Mouse (Mus musculus) liver, adult 2 months (tissue): ENCODE measurements around the gene Sp2. TPM values are rescaled to one million over a fixed set of nuclear protein-coding genes. Genes with fewer than 3 reads are reported as not detected.

Experiments
- DNase-seq: peaks from one replicate; pipeline ENCODE4 v3.0.0-alpha.2; 2011; ENCODE audit warnings: low read depth, low spot score; ENCODE audit errors: extremely low read depth
- H3K27ac ChIP-seq: fragments of 200-500 bp; replicated peaks from 2 replicates; pipeline ENCODE4 v1.5.1; 2012; ENCODE audit warnings: low read depth, mild to moderate bottlenecking, control low read depth, inconsistent platforms, low read length; ENCODE audit not compliant: insufficient read depth
- H3K27me3 ChIP-seq: fragments of 200-500 bp; 2 replicates; pipeline ENCODE4 v1.6.1; 2012; ENCODE audit warnings: mild to moderate bottlenecking, moderate library complexity, low read length, inconsistent platforms; ENCODE audit not compliant: control insufficient read depth, insufficient read depth
- H3K36me3 ChIP-seq: fragments of 200-500 bp; 2 replicates; pipeline ENCODE4 v1.6.1; 2012; ENCODE audit warnings: low read length, inconsistent platforms; ENCODE audit not compliant: control insufficient read depth, insufficient read depth
- H3K4me1 ChIP-seq: fragments of 200-500 bp; 2 replicates; pipeline ENCODE4 v1.6.1; 2011; ENCODE audit warnings: low read length; ENCODE audit not compliant: control insufficient read depth, insufficient read depth
- H3K4me3 ChIP-seq: fragments of 200-500 bp; 2 replicates; pipeline ENCODE4 v1.5.1; 2011; ENCODE audit warnings: low read depth, mild to moderate bottlenecking, control low read depth, low read length, moderate library complexity; ENCODE audit not compliant: insufficient read depth
- H3K79me2 ChIP-seq: fragments of 200-500 bp; 2 replicates; pipeline ENCODE4 v1.6.1; 2012; ENCODE audit warnings: inconsistent platforms, mild to moderate bottlenecking, low read length, moderate library complexity; ENCODE audit not compliant: control insufficient read depth, insufficient read depth
- H3K9ac ChIP-seq: fragments of 200-500 bp; 2 replicates; pipeline ENCODE4 v1.6.1; 2012; ENCODE audit warnings: low read depth, mild to moderate bottlenecking, control low read depth, inconsistent platforms, low read length
- CTCF ChIP-seq: fragments of 200-500 bp; IDR thresholded peaks from 2 replicates; pipeline ENCODE4 v1.5.1; 2011; ENCODE audit warnings: low read depth, low read length, control low read depth
- POLR2A ChIP-seq: fragments of 200-500 bp; IDR thresholded peaks from 2 replicates; pipeline ENCODE4 v1.6.1; 2011; ENCODE audit warnings: low read length, control low read depth; ENCODE audit not compliant: insufficient read depth; ENCODE audit errors: extremely low read depth
- WGBS: fragments of 180-500 bp; shearing (Covaris S2); methylation state at CpG from one replicate; pipeline ENCODE4 v1.1.7; 2018; 5-methylcytosine and 5-hydroxymethylcytosine counted together
- polyA plus RNA-seq: library from polyadenylated mRNA; depleted of rRNA; stranded (reverse); fragments of >200 nt; gene quantifications from 2 replicates; pipeline ENCODE4 v1.2.3, GENCODE M21; 2012
- total RNA-seq: library from RNA; depleted of rRNA; stranded (reverse); fragments of >200 nt; gene quantifications from 2 replicates; pipeline ENCODE4 v1.2.3, GENCODE M21; 2014

Gene Sp2
- total and polyA plus RNA-seq, 2 experiments, result 0.28 to 3.8 TPM

DNA sequence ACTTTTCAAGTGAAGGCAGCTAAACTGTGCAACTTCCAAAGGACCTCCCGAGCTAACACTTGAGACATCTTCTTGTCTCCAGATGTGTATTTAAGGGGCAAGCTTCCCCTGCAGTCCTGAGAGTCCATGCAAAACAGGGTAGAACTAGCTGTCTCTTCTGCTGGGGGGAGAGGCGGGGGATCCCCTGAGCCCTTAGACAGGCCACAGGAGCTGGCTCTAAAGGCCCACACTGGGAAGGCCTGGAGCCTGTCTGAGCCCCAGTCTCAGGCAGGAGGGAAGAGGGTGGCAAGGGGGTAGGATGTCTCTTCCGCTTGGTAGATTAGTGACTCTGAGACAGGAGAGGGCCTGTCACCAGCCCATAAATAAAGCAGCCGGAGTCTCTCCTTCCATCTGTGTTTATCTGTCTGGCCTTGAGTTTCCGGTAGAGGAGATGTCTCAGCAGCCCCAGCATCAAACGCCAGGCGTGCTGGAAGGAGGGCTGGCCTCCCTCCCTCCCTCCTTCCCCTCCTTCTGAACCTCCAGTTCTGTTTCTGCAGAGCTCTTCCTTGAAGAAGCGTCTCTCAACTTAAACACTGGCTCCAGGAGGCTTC is 10.1 kb upstream of the Sp2 start:
- Histone ChIP-seq H3K36me3 (no peaks in the 10 kb centered on the region), H3K27ac (no peak overlapping the region), H3K79me2 (no peaks in the 10 kb centered on the region), H3K27me3 (peaks cover 5% of the 10 kb centered on the region), H3K4me1 (no peaks in the 10 kb centered on the region), H3K4me3 (no peak overlapping the region), H3K9ac (no peak overlapping the region)
- no peak for DNase-seq
- TF ChIP-seq POLR2A (no peak), CTCF (no peak)
- 79% methylated on average over 8 of the region's 8 CpGs for WGBS

DNA sequence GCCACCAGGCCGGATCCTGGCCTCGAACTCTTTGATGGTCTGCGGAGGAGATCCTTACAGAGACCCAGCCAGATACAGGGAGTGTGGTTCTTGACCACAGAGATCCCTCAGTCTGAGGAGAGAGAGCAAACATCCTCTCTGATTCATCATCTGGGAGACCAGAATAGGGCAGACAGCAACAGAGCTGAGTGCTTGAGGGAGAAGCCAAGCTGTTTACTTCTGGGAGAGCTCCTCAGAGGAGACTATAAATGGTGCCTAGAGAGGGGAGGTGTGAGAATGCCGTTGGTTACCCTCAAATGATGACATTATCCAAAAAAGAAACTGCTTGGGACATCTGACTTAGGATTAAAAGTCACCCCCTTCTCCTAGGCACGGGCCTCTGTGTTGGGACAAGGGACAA is 8.7 kb upstream of the Sp2 start:
- H3K4me3 ChIP-seq, result no peak overlapping the region
- no peaks in the 10 kb centered on the region for H3K36me3 ChIP-seq
- no peak for DNase-seq
- 80% methylated on average over 5 of the region's 5 CpGs for WGBS
- H3K79me2 ChIP-seq, result no peaks in the 10 kb centered on the region
- no peaks in the 10 kb centered on the region for H3K27me3 ChIP-seq
- H3K4me1 ChIP-seq, result no peaks in the 10 kb centered on the region
- H3K27ac ChIP-seq, result no peak overlapping the region
- no peak for TF ChIP-seq CTCF
- no peak for TF ChIP-seq POLR2A
- H3K9ac ChIP-seq, result no peak overlapping the region

DNA sequence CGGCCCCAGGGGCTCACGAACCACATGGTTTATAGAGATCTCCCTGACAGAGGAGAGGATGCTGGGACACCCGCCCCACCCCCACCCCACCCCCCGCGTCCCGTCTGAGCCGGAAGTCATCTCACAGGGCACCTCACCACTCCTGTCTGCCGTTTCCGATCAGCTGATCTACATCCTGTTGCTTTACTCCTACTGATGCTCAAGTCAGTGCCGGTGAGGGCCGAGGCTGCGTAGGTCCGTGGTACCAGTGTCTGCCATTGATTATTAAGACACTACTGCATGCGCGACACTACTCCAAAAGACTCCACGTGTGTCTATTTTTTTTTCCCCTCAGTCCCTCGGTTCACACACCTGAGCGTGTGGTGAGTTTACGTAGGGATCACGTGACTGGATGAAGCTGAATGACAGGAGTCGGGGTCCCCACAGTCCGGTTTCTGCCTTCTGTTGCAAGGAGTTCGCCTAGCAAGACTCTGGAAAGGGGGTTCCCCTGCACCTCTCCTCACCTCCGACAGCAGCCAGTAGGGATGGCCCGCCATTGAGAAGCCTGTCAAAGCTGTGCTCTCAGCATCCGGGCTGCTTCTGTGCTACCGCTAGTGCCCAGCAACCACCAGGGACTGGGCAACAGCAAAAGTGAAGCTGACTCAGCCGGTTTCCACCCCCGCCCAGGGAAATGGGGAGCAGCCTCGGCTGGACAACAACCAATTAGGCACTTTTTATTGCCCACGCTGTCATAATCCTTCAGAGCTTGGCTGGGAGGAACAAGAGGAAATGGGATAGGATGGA is 5.3 kb upstream of the Sp2 start:
- Histone ChIP-seq H3K79me2 (no peaks in the 10 kb centered on the region), H3K9ac (no peak overlapping the region)

DNA sequence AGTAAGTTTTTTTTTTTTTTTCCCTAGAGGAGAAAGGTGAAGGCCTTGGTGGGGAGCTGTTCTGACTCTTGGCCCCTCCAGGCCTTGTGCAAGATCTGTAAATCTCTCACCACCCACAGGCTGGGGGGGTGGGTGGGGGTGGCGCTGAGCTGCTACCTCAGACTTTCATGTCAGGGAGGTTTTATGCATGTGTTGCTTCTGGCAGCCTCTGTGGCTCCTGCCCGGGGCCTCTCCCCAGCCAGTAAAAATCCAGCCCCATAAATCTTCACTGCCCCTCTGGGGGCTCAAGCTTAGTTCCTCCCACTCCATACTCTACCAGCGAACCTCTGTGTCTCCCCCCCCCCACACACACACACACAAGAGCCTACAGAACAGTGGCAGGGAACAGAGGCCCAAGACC is 3.7 kb upstream of the Sp2 start:
- Histone ChIP-seq H3K27ac (no peak overlapping the region), H3K36me3 (no peaks in the 10 kb centered on the region), H3K9ac (no peak overlapping the region), H3K27me3 (no peaks in the 10 kb centered on the region), H3K79me2 (no peaks in the 10 kb centered on the region), H3K4me3 (no peak overlapping the region), H3K4me1 (no peaks in the 10 kb centered on the region)
- WGBS, result 77% methylated on average over 3 of the region's 3 CpGs
- TF ChIP-seq CTCF, result no peak
- no peak for TF ChIP-seq POLR2A
- DNase-seq, result no peak

More for the DNA sequence above, 5.3 kb upstream of the Sp2 start:
- Histone ChIP-seq H3K4me3 (no peak overlapping the region), H3K27ac (no peak overlapping the region), H3K36me3 (no peaks in the 10 kb centered on the region), H3K27me3 (no peaks in the 10 kb centered on the region), H3K4me1 (no peaks in the 10 kb centered on the region)
- TF ChIP-seq POLR2A (no peak), CTCF (no peak)
- WGBS, result 16% methylated on average over 31 of the region's 31 CpGs
- no peak for DNase-seq

DNA sequence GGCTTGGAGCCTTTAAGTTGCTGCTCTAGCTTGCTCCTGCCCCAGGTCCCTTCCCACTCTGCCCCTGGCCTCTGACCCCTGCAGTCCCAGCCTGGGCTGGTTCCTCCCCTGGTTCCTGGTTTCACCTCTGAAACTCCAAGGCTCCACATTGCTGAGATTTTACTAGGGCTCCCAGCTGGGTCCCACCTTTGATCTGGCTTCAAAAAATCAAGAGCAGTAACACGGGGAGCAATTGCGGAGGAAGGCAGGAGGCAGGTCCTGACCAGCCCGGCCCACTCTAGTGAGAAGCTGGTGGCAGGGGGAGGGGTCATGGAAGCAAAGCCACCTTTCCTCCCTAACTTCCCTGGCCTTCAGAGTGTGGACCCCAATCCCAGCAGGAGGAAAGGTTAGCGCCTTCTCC is 2.1 kb upstream of the Sp2 start:
- no peaks in the 10 kb centered on the region for H3K27me3 ChIP-seq
- H3K9ac ChIP-seq, result no peak overlapping the region
- TF ChIP-seq CTCF, result no peak
- TF ChIP-seq POLR2A, result no peak
- H3K4me1 ChIP-seq, result no peaks in the 10 kb centered on the region
- DNase-seq, result no peak
- WGBS, result 53% methylated on average over 4 of the region's 4 CpGs
- no peak overlapping the region for H3K4me3 ChIP-seq
- H3K79me2 ChIP-seq, result no peaks in the 10 kb centered on the region
- H3K27ac ChIP-seq, result no peak overlapping the region
- H3K36me3 ChIP-seq, result no peaks in the 10 kb centered on the region

DNA sequence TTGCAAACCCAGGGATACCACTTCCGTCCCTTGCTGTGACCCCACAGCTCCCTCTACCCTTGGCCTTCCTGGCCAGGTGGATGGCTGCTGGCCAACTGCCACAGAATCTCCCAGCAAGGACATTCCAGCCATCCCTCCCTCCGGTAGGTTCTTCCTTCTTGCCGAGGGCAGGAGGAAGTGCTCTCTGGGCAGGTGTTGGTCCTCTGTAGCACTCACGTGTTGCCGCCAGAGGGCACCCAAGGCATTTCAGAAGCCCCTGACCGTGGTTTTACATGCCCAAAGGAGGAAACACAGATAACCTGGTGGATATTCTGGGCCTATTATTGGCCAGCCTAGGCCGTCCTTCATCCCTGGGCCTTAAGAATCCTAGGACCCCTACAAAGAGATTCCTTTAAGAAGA is 404 bp downstream of the Sp2 start:
- Histone ChIP-seq H3K36me3 (no peaks in the 10 kb centered on the region), H3K4me3 (no peak overlapping the region), H3K9ac (no peak overlapping the region), H3K4me1 (peaks cover 4% of the 10 kb centered on the region), H3K27me3 (no peaks in the 10 kb centered on the region), H3K27ac (no peak overlapping the region), H3K79me2 (no peaks in the 10 kb centered on the region)
- TF ChIP-seq POLR2A (no peak), CTCF (peak; percentile 96)
- DNase-seq, result peak; percentile 57
- WGBS, result 7% methylated on average over 7 of the region's 7 CpGs
